Mouse (Mus musculus) CH12.LX (cell line): ENCODE data around the gene Ctnnbip1. TPM values are rescaled to one million over a fixed set of nuclear protein-coding genes. Genes with fewer than 3 reads are reported as not detected.

ENCODE experiments used
- DNase-seq: peaks from one replicate; pipeline ENCODE4 v3.0.0-alpha.2; 2013; ENCODE audit errors: extremely low read depth
- H3K27ac ChIP-seq: 2 replicates; pipeline ENCODE4 v1.5.1; 2012; ENCODE audit warnings: low read depth, mild to moderate bottlenecking, control low read depth, moderate library complexity; ENCODE audit not compliant: insufficient read depth
- H3K27me3 ChIP-seq: replicated peaks from 2 replicates; pipeline ENCODE3; 2012; ENCODE audit warnings: inconsistent platforms
- H3K36me3 ChIP-seq, 2 experiments: replicated peaks in 1 of 2; 2 replicates each; pipeline versions ENCODE3 to v1.6.1; 2012; ENCODE audit warnings: inconsistent platforms in 1 of 2, low read length in 1 of 2, mild to moderate bottlenecking in 1 of 2, mixed read lengths in 1 of 2, moderate library complexity in 1 of 2; ENCODE audit not compliant: control insufficient read depth in 1 of 2, insufficient read depth in 1 of 2
- H3K4me1 ChIP-seq, 2 experiments: 2 replicates each; pipeline ENCODE4 v1.6.1; 2012; ENCODE audit warnings: inconsistent platforms in 1 of 2, moderate library complexity in 1 of 2; ENCODE audit not compliant: insufficient read depth in 2 of 2, control insufficient read depth in 1 of 2
- H3K4me2 ChIP-seq: 2 replicates; pipeline ENCODE4 v1.6.1; 2012; ENCODE audit warnings: low read depth, mild to moderate bottlenecking, control low read depth; ENCODE audit not compliant: poor library complexity, insufficient read depth, severe bottlenecking
- H3K4me3 ChIP-seq, 3 experiments: fragments of 150-350 bp in 1 of 3; sonication (generic) in 1 of 3; replicated peaks in 1 of 3; 2 replicates each; pipeline versions ENCODE3 to v1.5.1; 2011 to 2012; ENCODE audit warnings: low read depth in 2 of 3, low read length in 2 of 3, mild to moderate bottlenecking in 2 of 3, moderate library complexity in 2 of 3, control low read depth in 1 of 3, improper control_type of control experiment in 1 of 3, inconsistent platforms in 1 of 3, mixed read lengths in 1 of 3; ENCODE audit not compliant: poor library complexity in 1 of 3
- H3K79me2 ChIP-seq: replicated peaks from 2 replicates; pipeline ENCODE4 v1.6.1; 2012; ENCODE audit warnings: mild to moderate bottlenecking, moderate library complexity; ENCODE audit not compliant: control insufficient read depth, poor library complexity, insufficient read depth, severe bottlenecking; ENCODE audit errors: extremely low read depth
- H3K9ac ChIP-seq: 2 replicates; pipeline ENCODE4 v1.6.1; 2012; ENCODE audit warnings: low read depth, mild to moderate bottlenecking, control low read depth, moderate library complexity; ENCODE audit not compliant: insufficient read depth
- H3K9me3 ChIP-seq: replicated peaks from 2 replicates; pipeline ENCODE3; 2012; ENCODE audit warnings: low read length, inconsistent platforms, mixed read lengths
- BHLHE40 ChIP-seq: IDR thresholded peaks from 2 replicates; pipeline ENCODE4 v1.6.1; 2011; ENCODE audit warnings: mild to moderate bottlenecking, low read depth, low read length, improper control_type of control experiment
- ELF1 ChIP-seq: IDR thresholded peaks from 2 replicates; pipeline ENCODE4 v1.6.1; 2014; ENCODE audit warnings: low read depth, mild to moderate bottlenecking, inconsistent platforms, low read length, improper control_type of control experiment
- EP300 ChIP-seq: IDR thresholded peaks from 2 replicates; pipeline ENCODE4 v1.6.1; 2011; ENCODE audit warnings: low read length, improper control_type of control experiment
- GABPA ChIP-seq: IDR thresholded peaks from 2 replicates; pipeline ENCODE4 v1.6.1; 2012; ENCODE audit warnings: low read depth, low read length, improper control_type of control experiment, inconsistent platforms; ENCODE audit not compliant: insufficient replicate concordance
- MEF2A ChIP-seq: IDR thresholded peaks from 2 replicates; pipeline ENCODE4 v1.6.1; 2014; ENCODE audit warnings: low read depth, mild to moderate bottlenecking, inconsistent platforms, low read length, improper control_type of control experiment, borderline replicate concordance
- MXI1 ChIP-seq: IDR thresholded peaks from 2 replicates; pipeline ENCODE4 v1.6.1; 2011; ENCODE audit warnings: mild to moderate bottlenecking, low read depth, low read length, improper control_type of control experiment
- MYC ChIP-seq: IDR thresholded peaks from 2 replicates; pipeline ENCODE4 v1.6.1; 2011; ENCODE audit warnings: low read depth, mild to moderate bottlenecking, improper control_type of control experiment, low read length
- PAX5 ChIP-seq: IDR thresholded peaks from 2 replicates; pipeline ENCODE4 v1.6.1; 2012; ENCODE audit warnings: low read length, inconsistent platforms, mixed read lengths
- RCOR1 ChIP-seq: conservative IDR thresholded peaks from 2 replicates; pipeline ENCODE4 v1.6.1; 2012; ENCODE audit warnings: low read depth, mild to moderate bottlenecking, inconsistent platforms, low read length, improper control_type of control experiment
- TBP ChIP-seq: conservative IDR thresholded peaks from 2 replicates; pipeline ENCODE4 v1.6.1; 2011; ENCODE audit warnings: low read depth, low read length, improper control_type of control experiment
- UBTF ChIP-seq: IDR thresholded peaks from 2 replicates; pipeline ENCODE4 v1.6.1; 2012; ENCODE audit warnings: low read depth, mild to moderate bottlenecking, inconsistent platforms, low read length, improper control_type of control experiment, moderate library complexity
- USF2 ChIP-seq: conservative IDR thresholded peaks from 2 replicates; pipeline ENCODE4 v1.6.1; 2011; ENCODE audit warnings: low read depth, low read length, improper control_type of control experiment
- ZNF384 ChIP-seq: IDR thresholded peaks from 2 replicates; pipeline ENCODE4 v1.6.1; 2012; ENCODE audit warnings: low read depth, low read length, improper control_type of control experiment, inconsistent platforms
- dilution Hi-C: fragments of 300-500 bp; cut with MboI; formaldehyde crosslinking; loops from 2 replicates; pipeline ENCODE4 v1.14.3; 2020; ENCODE audit warnings: low sequenced_read_pairs; ENCODE audit not compliant: extremely low pct_unique_long_range_greater_than_20kb, extremely low pct_ligation_motif_present
- in situ Hi-C: fragments of 300-500 bp; cut with MboI; formaldehyde crosslinking; loops from 3 replicates; pipeline ENCODE4 v1.14.3; 2019; ENCODE audit warnings: low sequenced_read_pairs, low pct_ligation_motif_present, low pct_unique_long_range_greater_than_20kb, mixed read lengths
- polyA plus RNA-seq: library from polyadenylated mRNA; unstranded; fragments of >175 nt; gene quantifications from 2 replicates; pipeline ENCODE4 v1.2.1, GENCODE M21; 2012; ENCODE audit warnings: low read depth; ENCODE audit not compliant: insufficient read length
- total RNA-seq, 2 experiments: library from RNA; depleted of rRNA; stranded (reverse); fragments of 300-350 nt in 1 of 2; fragments of >200 nt in 1 of 2; gene quantifications; 2 replicates each; pipeline ENCODE4 v1.2.3; 2012 to 2014

The Ctnnbip1 gene
- total and polyA plus RNA-seq, 3 experiments: 4.5 to 5.9 (median 5.7) TPM

GRCm38 (mm10) chr4:149597641-149598208 is 79.7 kb downstream of the Ctnnbip1 start:
- no peak overlapping the region for H3K4me2 ChIP-seq
- no peak for TF ChIP-seq EP300
- TF ChIP-seq, all 38 proteins: peak for 0
- Histone ChIP-seq H3K9ac (no peak overlapping the region), H3K4me1 (peaks cover 2 to 18% of the 10 kb centered on the region in 2 experiments; a peak in 3 of 4 replicates), H3K4me3 (no peak overlapping the region), H3K79me2 (peaks cover 6% of the 10 kb centered on the region; the same call in 1 of the 2 replicates), H3K27me3 (no peaks in the 10 kb centered on the region), H3K27ac (no peak overlapping the region), H3K9me3 (no peaks in the 10 kb centered on the region), H3K36me3 (peaks cover 0 to 12% of the 10 kb centered on the region in 2 experiments)
- in situ Hi-C loops (no loop called here), dilution Hi-C loops (no loop called here)
- no peak for DNase-seq

GRCm38 (mm10) chr4:149599549-149599948 is 81.5 kb downstream of the Ctnnbip1 start:
- peaks cover 0 to 19% of the 10 kb centered on the region in 2 experiments; a peak in 2 of 4 replicates for H3K4me1 ChIP-seq
- in situ Hi-C loops (no loop called here), dilution Hi-C loops (no loop called here)
- H3K9ac ChIP-seq: no peak overlapping the region
- H3K36me3 ChIP-seq: peaks cover 0 to 16% of the 10 kb centered on the region in 2 experiments
- no peaks in the 10 kb centered on the region for H3K27me3 ChIP-seq
- H3K9me3 ChIP-seq: no peaks in the 10 kb centered on the region
- H3K4me3 ChIP-seq: no peak overlapping the region
- no peak overlapping the region for H3K27ac ChIP-seq
- TF ChIP-seq TBP (no peak), MEF2A (no peak), MXI1 (no peak), RCOR1 (no peak), BHLHE40 (no peak), PAX5 (no peak), ZNF384 (no peak), UBTF (no peak), USF2 (no peak), MYC (no peak), ELF1 (no peak)
- H3K4me2 ChIP-seq: no peak overlapping the region
- H3K79me2 ChIP-seq: peaks cover 3% of the 10 kb centered on the region; the same call in 1 of the 2 replicates
- DNase-seq: no peak

GRCm38 (mm10) chr4:149600130-149600529 is 82.1 kb downstream of the Ctnnbip1 start:
- Histone ChIP-seq H3K4me1 (peaks cover 0 to 19% of the 10 kb centered on the region in 2 experiments; a peak in 2 of 4 replicates), H3K36me3 (peaks cover 0 to 13% of the 10 kb centered on the region in 2 experiments), H3K4me2 (no peak overlapping the region), H3K4me3 (no peak overlapping the region), H3K9me3 (no peaks in the 10 kb centered on the region), H3K27ac (no peak overlapping the region), H3K9ac (no peak overlapping the region), H3K27me3 (no peaks in the 10 kb centered on the region), H3K79me2 (peaks cover 3% of the 10 kb centered on the region; the same call in 1 of the 2 replicates)
- dilution Hi-C loops (no loop called here), in situ Hi-C loops (no loop called here)
- DNase-seq: no peak
- no peak for TF ChIP-seq GABPA
